ENCODE assay signal across 9 mouse cellular contexts in genomic region chr16:4160246-4160897, GRCm38 (mm10). TPM values are rescaled to one million over a fixed set of nuclear protein-coding genes. Genes with fewer than 3 reads are reported as not detected.
DNase-seq lines count a peak whose midpoint lies in the region; ATAC-seq lines count a peak whose summit lies in the region.
"Had no signal": no experiment of that assay in that cellular context is flagged by ENCODE, and none has a peak within 500 bp of the region (broad histone marks: within the 10 kb centered on the region; RNA-seq: fewer than 3 reads in every experiment).

No protein-coding gene starts in this region.

- no peak overlapping the region for H3K4me2 ChIP-seq in kidney, embryonic 15.5 days

- H3K36me3 ChIP-seq in kidney, embryonic 15.5 days = peaks cover 18% of the 10 kb centered on the region

- ATAC-seq in kidney, embryonic 15.5 days (replicated peaks; ENCODE audit: low FRiP score) = no peak
- ATAC-seq in CD4-positive, CD25-positive, alpha-beta regulatory T cell, adult 4 months = no peak

- H3K4me3 ChIP-seq in kidney, embryonic 15.5 days (replicated peaks) = no peak overlapping the region
- H3K4me3 ChIP-seq: left cerebral cortex, adult 2 months had no signal

- no peak overlapping the region for H3K27ac ChIP-seq in kidney, embryonic 15.5 days
- H3K27ac ChIP-seq: left cerebral cortex, adult 2 months had no signal

- H3K4me1 ChIP-seq in kidney, embryonic 15.5 days = peaks cover 7% of the 10 kb centered on the region; the same call in 1 of the 2 replicates

- H3K9me3 ChIP-seq in kidney, embryonic 15.5 days (replicated peaks) = no peaks in the 10 kb centered on the region

- 88% methylated on average over 4 of the region's 4 CpGs for WGBS in kidney, embryonic 15.5 days

- no peaks in the 10 kb centered on the region for H3K27me3 ChIP-seq in kidney, embryonic 15.5 days

- H3K9ac ChIP-seq in kidney, embryonic 15.5 days = no peak overlapping the region

- peak; percentile 73 for DNase-seq in kidney, postnatal 14 days
- DNase-seq in brain, embryonic 18.5 days (ENCODE audit: low read depth, low spot score) = peak; percentile 50
- DNase-seq in fibroblast of lung, adult 2 months (ENCODE audit: low read depth) = peak; percentile 46
- DNase-seq in layer of hippocampus, adult 9-11 months = peak; percentile 82
- peak; percentile 24 to 52 for DNase-seq in right cerebral cortex, postnatal 36 days (ENCODE audit: low spot score in 2 of 2)
- DNase-seq in thymus, postnatal 0 days (ENCODE audit: low spot score) = no peak

RNA-seq across cellular contexts. Expression of gene Crebbp, which starts 53.4 kb away (rescaled TPM):
- polyA plus RNA-seq in kidney, embryonic 15.5 days (2015; fragmentation: Nextera tagmentation; extraction: Ambion mirVana) = 34.1 and 35.1 TPM in 2 replicates
- polyA plus RNA-seq in CD4-positive, CD25-positive, alpha-beta regulatory T cell, adult 4 months (2017; shearing (Covaris generic)) = 10 to 100 TPM; 77.5 to 84.9 TPM
- 27.9 and 41.8 TPM in 2 replicates for polyA plus RNA-seq in thymus, postnatal 0 days (2015; fragmentation: Nextera tagmentation; extraction: Ambion mirVana)
